Mouse (Mus musculus) lung, embryonic 14.5 days (tissue): ENCODE data around the gene Bckdha. TPM values are rescaled to one million over a fixed set of nuclear protein-coding genes. Genes with fewer than 3 reads are reported as not detected.

ENCODE experiments used
- ATAC-seq: fragments of 200-750 bp; cut with Nextera tagmentation; 2 replicates; pipeline ENCODE4 v1.8.0; 2017; ENCODE audit warnings: mild to moderate bottlenecking, moderate TSS enrichment, moderate library complexity; ENCODE audit not compliant: insufficient read depth
- DNase-seq: peaks from one replicate; pipeline ENCODE4 v3.0.0-alpha.2; 2015
- H3K27ac ChIP-seq: fragments of 300-500 bp; sonication (generic); 2 replicates; pipeline ENCODE4 v1.5.1; 2014; ENCODE audit warnings: low read depth, mild to moderate bottlenecking, moderate library complexity
- H3K27me3 ChIP-seq: fragments of 300-500 bp; sonication (generic); 2 replicates; pipeline ENCODE4 v1.6.1; 2014; ENCODE audit warnings: low read length, control low read depth; ENCODE audit not compliant: insufficient read depth
- H3K36me3 ChIP-seq: fragments of 300-500 bp; sonication (generic); 2 replicates; pipeline ENCODE4 v1.6.1; 2014; ENCODE audit warnings: control low read depth; ENCODE audit not compliant: insufficient read depth
- H3K4me1 ChIP-seq: fragments of 300-500 bp; sonication (generic); 2 replicates; pipeline ENCODE4 v1.6.1; 2014; ENCODE audit warnings: antibody characterized with exemption, control low read depth; ENCODE audit not compliant: insufficient read depth
- H3K4me2 ChIP-seq: fragments of 300-500 bp; sonication (generic); 2 replicates; pipeline ENCODE4 v1.6.1; 2014; ENCODE audit warnings: mild to moderate bottlenecking
- H3K4me3 ChIP-seq: fragments of 300-500 bp; sonication (generic); 2 replicates; pipeline ENCODE4 v1.5.1; 2014; ENCODE audit warnings: low read depth, low read length
- H3K9ac ChIP-seq: fragments of 300-500 bp; sonication (generic); 2 replicates; pipeline ENCODE4 v1.6.1; 2014
- H3K9me3 ChIP-seq: fragments of 300-500 bp; sonication (generic); 2 replicates; pipeline ENCODE4 v1.6.1; 2016; ENCODE audit warnings: low read depth, low read length, control low read depth
- CTCF ChIP-seq: IDR thresholded peaks from 2 replicates; pipeline ENCODE4 v1.5.1; 2016; ENCODE audit warnings: antibody characterized with exemption, low read depth
- WGBS: fragments of 180-500 bp; shearing (Covaris S2); extraction: QIAGEN DNeasy Blood & Tissue Kit; methylation state at CpG from one replicate; pipeline ENCODE4 v1.1.7; 2014; 5-methylcytosine and 5-hydroxymethylcytosine counted together
- polyA plus RNA-seq: library from polyadenylated mRNA; unstranded; fragments of >200 nt; fragmentation: Nextera tagmentation; extraction: Ambion mirVana; gene quantifications from 2 replicates; pipeline ENCODE4 v1.2.1, GENCODE M21; 2014

The Bckdha gene
- polyA plus RNA-seq, 1 experiment from 2014 or later: 42.1 TPM

DNA sequence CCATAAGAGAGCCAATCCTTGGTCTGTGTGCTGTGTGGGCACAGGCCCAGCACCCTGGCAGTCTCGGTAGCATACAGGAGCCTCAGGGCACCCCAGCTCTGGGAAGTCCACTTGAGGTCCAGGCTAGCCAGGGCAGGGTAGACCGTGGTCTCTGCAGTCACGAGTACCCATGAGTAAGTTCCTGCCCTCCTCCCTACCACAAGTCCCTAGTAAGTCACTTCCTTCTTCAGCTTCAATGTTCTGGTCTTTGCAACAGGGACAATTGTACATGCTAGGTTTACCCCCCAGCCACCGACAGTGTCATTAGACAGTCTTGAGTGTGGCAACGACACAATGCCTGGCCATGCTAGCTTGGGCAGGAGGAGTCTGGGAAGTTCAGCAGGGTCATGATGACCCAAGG is 26.1 kb downstream of the Bckdha start:
- DNase-seq: no peak
- TF ChIP-seq CTCF: no peak
- H3K27ac ChIP-seq: no peak overlapping the region
- no peak overlapping the region for H3K4me3 ChIP-seq
- no peak overlapping the region for H3K9ac ChIP-seq
- 83% methylated on average over 5 of the region's 5 CpGs for WGBS
- ATAC-seq: no peak
- H3K27me3 ChIP-seq: no peaks in the 10 kb centered on the region
- no peak overlapping the region for H3K4me2 ChIP-seq
- H3K9me3 ChIP-seq: no peaks in the 10 kb centered on the region
- H3K36me3 ChIP-seq: peaks cover 22% of the 10 kb centered on the region; the same call in 1 of the 2 replicates
- H3K4me1 ChIP-seq: peaks cover 3% of the 10 kb centered on the region; the same call in 1 of the 2 replicates

DNA sequence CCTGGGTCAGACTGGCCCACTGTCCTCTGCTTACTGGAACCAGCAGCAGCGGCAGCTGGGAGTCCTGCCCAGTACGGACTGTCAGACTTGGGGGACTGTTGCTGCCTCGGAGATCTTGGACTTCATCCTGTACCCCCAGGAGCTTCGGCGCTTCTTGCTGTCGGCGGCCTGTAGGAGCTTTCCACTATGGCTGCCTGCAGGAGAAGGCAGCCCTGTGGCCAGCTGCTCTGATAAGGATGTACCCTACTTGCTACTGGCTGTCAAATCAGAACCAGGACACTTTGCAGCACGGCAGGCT is 30.5 kb downstream of the Bckdha start:
- DNase-seq (no peak), ATAC-seq (peak; percentile 1; the same call in 1 of the 2 replicates)
- peaks cover 43% of the 10 kb centered on the region for H3K36me3 ChIP-seq
- H3K9me3 ChIP-seq: no peaks in the 10 kb centered on the region
- WGBS: 33% methylated on average over 8 of the region's 8 CpGs
- peak overlapping the region; percentile 72 for H3K27ac ChIP-seq
- no peak for TF ChIP-seq CTCF
- H3K4me1 ChIP-seq: peaks cover 12% of the 10 kb centered on the region; the same call in 1 of the 2 replicates
- H3K27me3 ChIP-seq: no peaks in the 10 kb centered on the region
- peak overlapping the region; percentile 74 for H3K4me2 ChIP-seq
- peak overlapping the region; percentile 48 for H3K9ac ChIP-seq
- H3K4me3 ChIP-seq: peak overlapping the region; percentile 42

DNA sequence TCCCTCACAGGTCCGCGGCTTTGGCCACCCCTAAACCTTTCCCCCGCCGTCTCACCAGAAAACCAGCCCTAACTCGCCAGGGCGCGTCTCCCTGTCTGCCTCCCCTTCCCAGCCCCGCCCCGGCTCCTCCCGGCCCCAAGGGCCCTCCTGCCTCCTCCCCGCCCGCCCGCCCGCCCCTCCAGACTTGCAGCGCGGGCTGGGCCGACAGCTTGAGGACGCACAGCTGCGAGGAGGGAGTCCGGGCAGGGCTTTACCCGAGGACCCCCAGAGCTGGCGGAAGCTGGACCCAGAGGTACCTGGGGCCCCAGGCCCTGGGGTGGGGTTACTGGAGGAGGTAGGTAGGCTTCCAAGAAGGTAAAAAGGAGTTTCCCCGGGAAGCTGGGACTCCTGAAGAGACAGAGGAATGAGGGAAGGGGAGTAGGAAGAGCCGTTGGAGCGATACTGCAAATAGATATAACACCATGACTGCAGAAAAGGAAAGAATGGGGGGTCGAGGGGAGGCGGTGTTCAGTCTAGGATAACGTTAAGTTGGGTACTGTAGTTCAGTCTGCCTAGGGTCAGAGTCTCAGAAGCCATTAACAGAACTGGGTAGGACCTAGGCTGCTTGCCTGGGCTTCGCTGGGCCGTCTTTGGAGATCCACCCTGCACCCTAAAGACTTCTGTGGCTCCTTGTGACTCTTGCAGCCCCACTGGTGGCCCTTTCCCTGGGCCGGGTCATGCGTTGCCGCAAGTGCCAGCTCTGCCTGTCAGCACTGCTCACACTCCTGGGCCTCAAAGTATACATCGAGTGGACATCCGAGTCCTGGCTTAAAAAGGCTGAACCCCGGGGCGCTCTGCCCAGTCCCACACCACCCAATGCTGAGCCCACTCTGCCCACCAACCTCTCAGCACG is 31.1 kb downstream of the Bckdha start:
- DNase-seq: peak; percentile 79
- peak overlapping the region; percentile 74 for H3K4me2 ChIP-seq
- peak; percentile 87 for ATAC-seq
- TF ChIP-seq CTCF: no peak
- peaks cover 42% of the 10 kb centered on the region for H3K36me3 ChIP-seq
- no peaks in the 10 kb centered on the region for H3K9me3 ChIP-seq
- peaks cover 12% of the 10 kb centered on the region; the same call in 1 of the 2 replicates for H3K4me1 ChIP-seq
- 10% methylated on average over 37 of the region's 38 CpGs for WGBS
- peak overlapping the region; percentile 42 for H3K4me3 ChIP-seq
- H3K27me3 ChIP-seq: no peaks in the 10 kb centered on the region
- H3K9ac ChIP-seq: peak overlapping the region; percentile 48
- peak overlapping the region; percentile 72 for H3K27ac ChIP-seq

DNA sequence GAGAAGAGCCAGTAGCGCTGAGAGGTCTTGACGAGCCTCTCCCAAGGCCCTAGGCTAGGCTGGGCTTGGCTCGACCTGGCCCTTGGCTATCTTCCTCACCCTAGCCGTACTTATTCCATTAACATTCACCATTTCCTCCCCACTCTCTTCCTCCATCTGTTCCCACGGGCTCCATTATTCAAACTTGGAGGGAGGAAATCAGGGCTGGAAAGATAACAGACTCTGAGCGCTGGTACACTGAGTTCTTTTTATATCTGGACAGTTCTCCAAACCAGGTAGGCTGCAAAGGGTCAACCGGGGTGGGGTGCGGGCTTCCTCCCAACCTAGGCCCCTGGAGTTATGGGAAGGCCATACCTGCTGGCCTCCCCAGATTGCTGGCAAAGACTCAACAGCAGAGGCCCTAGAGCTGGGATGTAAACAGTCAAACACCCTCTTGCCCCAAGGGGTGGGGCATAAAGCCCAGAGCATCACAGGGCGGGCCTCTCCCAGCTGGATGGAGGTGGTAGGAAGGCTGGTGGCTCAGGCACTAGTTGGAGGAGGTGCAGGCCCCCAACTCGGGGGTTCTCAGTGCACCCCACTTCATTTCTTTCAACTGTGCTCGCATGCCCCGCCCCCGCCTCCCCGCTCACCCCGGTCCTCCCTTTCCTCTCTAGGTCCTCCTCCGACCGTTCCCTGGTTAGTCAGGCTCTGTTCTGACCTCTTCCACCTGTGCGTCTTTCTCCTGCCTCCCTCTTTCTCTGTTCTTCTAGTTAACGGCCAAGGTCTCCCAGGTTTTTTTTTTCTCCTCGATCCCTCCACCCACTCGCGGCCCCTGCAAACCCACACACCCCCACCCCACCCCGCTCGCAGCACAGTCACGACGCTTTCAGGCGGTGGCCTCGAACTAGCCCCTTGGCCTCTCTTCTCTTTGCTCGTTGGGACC is 32.0 kb downstream of the Bckdha start, which contains the start of gene B3gnt8:
Gene B3gnt8 (plus strand): TSS at position 146 of the 922 bp plus-strand sequence.
- peak within 1 kb of the TSS; percentile 48 for H3K9ac ChIP-seq
- peak within 1 kb of the TSS; percentile 42 for H3K4me3 ChIP-seq
- peak within 1 kb of the TSS; percentile 74 for H3K4me2 ChIP-seq
- H3K27ac ChIP-seq: peak within 1 kb of the TSS; percentile 72
- DNase-seq: peak; percentile 49
- WGBS: 11% methylated on average over 29 of the region's 29 CpGs
- H3K9me3 ChIP-seq: no peaks in the 10 kb centered on the region
- peaks cover 44% of the 10 kb centered on the region for H3K36me3 ChIP-seq
- peaks cover 12% of the 10 kb centered on the region; the same call in 1 of the 2 replicates for H3K4me1 ChIP-seq
- TF ChIP-seq CTCF: no peak
- no peaks in the 10 kb centered on the region for H3K27me3 ChIP-seq
- ATAC-seq: peak; percentile 38

DNA sequence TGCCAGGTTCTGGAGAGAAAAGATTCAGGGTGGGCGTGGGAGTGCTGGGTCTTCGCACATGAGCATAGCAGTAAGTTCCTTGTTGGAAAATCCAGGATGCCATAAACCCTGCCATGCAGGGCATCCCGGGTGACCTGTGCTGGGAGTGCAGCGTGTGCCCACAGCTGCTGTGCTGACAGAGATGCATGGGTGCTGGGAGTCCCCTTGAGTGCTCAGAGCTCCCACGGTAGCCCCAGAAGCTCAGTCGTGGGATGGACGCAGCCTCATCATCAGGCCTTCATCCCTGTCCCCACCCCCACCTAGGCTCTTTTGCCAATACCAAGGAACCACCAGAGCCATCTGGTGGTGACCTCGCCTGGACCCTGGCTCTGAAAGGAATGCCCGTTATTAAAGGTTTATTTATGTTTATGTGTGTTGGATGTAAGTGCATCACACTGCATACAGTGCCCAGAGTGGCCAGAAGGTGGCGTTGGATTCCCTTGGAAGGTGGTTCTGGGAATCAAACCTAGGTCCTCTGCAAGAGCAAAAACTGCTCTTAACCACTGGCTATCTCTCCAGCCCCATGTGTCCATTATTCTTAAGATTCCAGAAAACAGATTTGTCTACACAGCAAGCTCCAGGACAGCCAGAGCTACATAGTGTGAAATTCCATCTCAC is 33.1 kb downstream of the Bckdha start:
- Histone ChIP-seq H3K27me3 (no peaks in the 10 kb centered on the region), H3K9me3 (no peaks in the 10 kb centered on the region), H3K36me3 (peaks cover 47% of the 10 kb centered on the region), H3K9ac (no peak overlapping the region), H3K4me2 (no peak overlapping the region), H3K4me3 (no peak overlapping the region), H3K4me1 (peaks cover 12% of the 10 kb centered on the region; the same call in 1 of the 2 replicates), H3K27ac (no peak overlapping the region)
- WGBS: 76% methylated on average over 10 of the region's 10 CpGs
- peak; percentile 56 for TF ChIP-seq CTCF
- ATAC-seq (no peak), DNase-seq (peak; percentile 48)

DNA sequence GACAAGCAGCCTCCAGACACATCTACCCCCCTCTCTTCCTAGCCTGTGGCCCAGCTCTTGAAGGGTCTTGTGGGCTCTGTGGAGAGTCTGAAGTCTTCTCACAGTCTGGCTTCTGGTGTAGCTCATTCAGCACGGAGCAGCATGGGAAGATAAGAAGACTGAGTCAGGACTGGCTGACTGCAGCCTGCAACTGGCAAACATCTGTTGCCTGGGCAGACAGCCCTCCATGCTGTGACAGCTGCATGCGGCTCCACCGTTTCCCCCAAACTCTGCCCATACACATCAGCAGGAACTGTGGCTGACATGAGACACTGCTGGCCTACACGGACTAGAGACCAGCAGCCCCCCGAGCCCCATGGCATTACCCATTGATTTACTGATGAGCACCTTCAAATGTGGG is 33.9 kb downstream of the Bckdha start:
- Histone ChIP-seq H3K9me3 (no peaks in the 10 kb centered on the region), H3K4me3 (no peak overlapping the region), H3K9ac (no peak overlapping the region), H3K36me3 (peaks cover 38% of the 10 kb centered on the region), H3K27ac (0 out of 2 replicates have a peak overlapping the region, but pooled peaks have one; percentile 26), H3K4me1 (peaks cover 12% of the 10 kb centered on the region; the same call in 1 of the 2 replicates), H3K4me2 (no peak overlapping the region), H3K27me3 (no peaks in the 10 kb centered on the region)
- WGBS: 50% methylated on average over 5 of the region's 5 CpGs
- no peak for TF ChIP-seq CTCF
- DNase-seq (peak; percentile 48), ATAC-seq (peak; percentile 8; the same call in 1 of the 2 replicates)
